ENCODE assay signal across 8 mouse cellular contexts in genomic region chr7:78826682-78827385, GRCm38 (mm10). TPM values are rescaled to one million over a fixed set of nuclear protein-coding genes. Genes with fewer than 3 reads are reported as not detected.
DNase-seq lines count a peak whose midpoint lies in the region; ATAC-seq lines count a peak whose summit lies in the region.

No protein-coding gene starts in this region.

- no peaks in the 10 kb centered on the region for H3K9me3 ChIP-seq in hindbrain, embryonic 13.5 days
- H3K9me3 ChIP-seq in neural tube, embryonic 11.5 days (ENCODE audit: control insufficient read depth, low read length): no peaks in the 10 kb centered on the region

- H3K4me3 ChIP-seq in hindbrain, embryonic 13.5 days: no peak overlapping the region
- no peak overlapping the region for H3K4me3 ChIP-seq in neural tube, embryonic 11.5 days (ENCODE audit: low read depth, low read length)

- peaks cover 29% of the 10 kb centered on the region for H3K36me3 ChIP-seq in hindbrain, embryonic 13.5 days
- no peaks in the 10 kb centered on the region for H3K36me3 ChIP-seq in neural tube, embryonic 11.5 days (ENCODE audit: control insufficient read depth, insufficient read depth, low read length)

- H3K27ac ChIP-seq in hindbrain, embryonic 13.5 days: peak overlapping the region; percentile 89
- peak overlapping the region; percentile 1; the same call in 1 of the 2 replicates for H3K27ac ChIP-seq in neural tube, embryonic 11.5 days (ENCODE audit: low read depth, low read length)

- WGBS in hindbrain, embryonic 13.5 days: 29% methylated on average over 9 of the region's 9 CpGs
- 45% methylated on average over 9 of the region's 9 CpGs for WGBS in neural tube, embryonic 11.5 days

- peak; percentile 85 for ATAC-seq in hindbrain, embryonic 13.5 days (ENCODE audit: low FRiP score)
- peak; percentile 41; the same call in 1 of the 2 replicates for ATAC-seq in neural tube, embryonic 11.5 days (ENCODE audit: insufficient read depth, low FRiP score, low TSS enrichment)

- peaks cover 30% of the 10 kb centered on the region for H3K4me1 ChIP-seq in hindbrain, embryonic 13.5 days (replicated peaks)
- H3K4me1 ChIP-seq in neural tube, embryonic 11.5 days (ENCODE audit: control insufficient read depth, insufficient read depth, low read length): no peaks in the 10 kb centered on the region

- no peaks in the 10 kb centered on the region for H3K27me3 ChIP-seq in hindbrain, embryonic 13.5 days
- H3K27me3 ChIP-seq in neural tube, embryonic 11.5 days (ENCODE audit: control insufficient read depth, insufficient read depth, low read length): no peaks in the 10 kb centered on the region

- DNase-seq in kidney, postnatal 10 days: peak; percentile 45
- no peak for DNase-seq in kidney, adult 11 months
- peak; percentile 28 for DNase-seq in embryo, embryonic 10 days (ENCODE audit: low spot score)
- DNase-seq in neural tube, embryonic 11.5 days (ENCODE audit: low spot score): peak; percentile 67
- no peak for DNase-seq in cerebellum, adult 11 months
- no peak for DNase-seq in adrenal gland, postnatal 4 days (ENCODE audit: low spot score in 2 of 2)
- no peak for DNase-seq in left cerebral cortex, postnatal 10 days (ENCODE audit: extremely low spot score in 1 of 2, low spot score in 2 of 2)

- intact Hi-C loops in left cerebral cortex, postnatal 10 days (cut with DNase I): no loop called here

- H3K9ac ChIP-seq in hindbrain, embryonic 13.5 days: peak overlapping the region; percentile 36; the same call in 1 of the 2 replicates
- no peak overlapping the region for H3K9ac ChIP-seq in neural tube, embryonic 11.5 days (ENCODE audit: low read length)

- H3K4me2 ChIP-seq in hindbrain, embryonic 13.5 days: 0 out of 2 replicates have a peak overlapping the region, but pooled peaks have one; percentile 3
- no peak overlapping the region for H3K4me2 ChIP-seq in neural tube, embryonic 11.5 days (ENCODE audit: low read depth)

RNA-seq across cellular contexts. Expression of gene Det1, which starts 20.2 kb away (rescaled TPM):
- 15.5 and 18.5 TPM in 2 replicates for polyA plus RNA-seq in hindbrain, embryonic 13.5 days (2015; fragmentation: Nextera tagmentation; extraction: Ambion mirVana)
- polyA plus RNA-seq in neural tube, embryonic 11.5 days (2014; fragmentation: Nextera tagmentation; extraction: Ambion mirVana): 22.0 and 22.2 TPM in 2 replicates
- total RNA-seq in adrenal gland, postnatal 4 days (2021): 10 to 100 TPM; 13.2 to 14.0 TPM
- 1 to 10 TPM; 4.8 to 5.6 TPM for total RNA-seq in left cerebral cortex, postnatal 10 days (2021)

RNA-seq across cellular contexts. Expression of gene Mrpl46, which starts 43.5 kb away (rescaled TPM):
- 57.1 and 57.5 TPM in 2 replicates for polyA plus RNA-seq in hindbrain, embryonic 13.5 days (2015; fragmentation: Nextera tagmentation; extraction: Ambion mirVana)
- 65.6 and 66.9 TPM in 2 replicates for polyA plus RNA-seq in neural tube, embryonic 11.5 days (2014; fragmentation: Nextera tagmentation; extraction: Ambion mirVana)
- 10 to 100 TPM; 42.5 to 47.0 TPM for total RNA-seq in adrenal gland, postnatal 4 days (2021)
- 10 to 100 TPM; 26.4 to 29.5 TPM for total RNA-seq in left cerebral cortex, postnatal 10 days (2021)

RNA-seq across cellular contexts. Expression of gene Mrps11, which starts 43.9 kb away (rescaled TPM):
- 71.9 and 73.9 TPM in 2 replicates for polyA plus RNA-seq in hindbrain, embryonic 13.5 days (2015; fragmentation: Nextera tagmentation; extraction: Ambion mirVana)
- polyA plus RNA-seq in neural tube, embryonic 11.5 days (2014; fragmentation: Nextera tagmentation; extraction: Ambion mirVana): 83.6 and 88.1 TPM in 2 replicates
- total RNA-seq in adrenal gland, postnatal 4 days (2021): 10 to 100 TPM; 83.5 to 88.1 TPM
- 10 to 100 TPM; 34.4 to 39.6 TPM for total RNA-seq in left cerebral cortex, postnatal 10 days (2021)

Comparison
In these comparisons a context has a peak if more than half of its experiments do, and no peak if none do; other contexts are left out.
1. DNase-seq: peak in kidney, postnatal 10 days (single experiment), embryo, embryonic 10 days (single experiment) and neural tube, embryonic 11.5 days (single experiment); none in kidney, adult 11 months (single experiment), cerebellum, adult 11 months (single experiment), adrenal gland, postnatal 4 days (0 of 2) and left cerebral cortex, postnatal 10 days (0 of 2).